Mouse (Mus musculus): ENCODE measurements around the gene Mtus2. TPM values are rescaled to one million over a fixed set of nuclear protein-coding genes. Genes with fewer than 3 reads are reported as not detected.

The Mtus2 gene
- total and polyA plus RNA-seq, 3 experiments: 0.08 TPM; not detected in 2

DNA sequence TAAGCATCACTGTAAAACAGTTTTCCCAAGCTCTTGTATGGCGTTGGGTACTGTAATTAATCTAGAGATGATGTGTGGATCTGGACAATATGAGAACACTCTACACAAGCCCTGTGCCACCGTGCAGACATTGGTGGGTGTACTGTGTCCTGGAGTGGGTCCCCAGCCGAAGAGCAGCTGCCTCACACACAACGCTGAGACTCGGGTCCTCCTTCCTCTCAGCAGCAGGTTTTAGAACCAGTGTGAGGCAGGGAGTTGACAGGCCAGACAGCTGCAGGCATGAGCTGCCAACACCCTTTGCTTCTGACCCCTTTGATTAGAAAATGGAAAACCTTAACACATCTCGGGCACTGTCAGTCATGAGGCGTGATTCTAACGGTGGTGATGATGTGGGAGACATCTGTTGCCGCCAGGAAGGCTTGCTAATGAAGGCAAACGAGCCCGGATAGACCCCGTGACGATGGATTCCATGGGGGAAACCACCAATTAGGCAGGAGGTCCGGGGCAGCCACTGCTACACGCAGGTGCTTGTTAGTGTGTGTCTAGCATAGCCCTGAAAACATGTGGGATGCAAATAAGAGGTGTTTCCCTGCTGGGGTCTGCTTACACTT lies 158.2 kb downstream of the Mtus2 start:
- Histone ChIP-seq H3K27me3 (ENCODE audit: control insufficient read depth in 1 of 2, insufficient read depth in 2 of 2, low read length in 2 of 2) (no peaks in the 10 kb centered on the region), H3K4me1 (ENCODE audit: control insufficient read depth in 1 of 2, insufficient read depth in 2 of 2, low read length in 2 of 2) (no peaks in the 10 kb centered on the region), H3K36me3 (ENCODE audit: control insufficient read depth in 1 of 2, insufficient read depth in 2 of 2, low read length in 2 of 2) (no peaks in the 10 kb centered on the region), H3K4me3 (ENCODE audit: control insufficient read depth in 1 of 2, insufficient read depth in 1 of 2, low read depth in 2 of 2, low read length in 2 of 2) (no peak overlapping the region), H3K9me3 (replicated peaks; ENCODE audit: insufficient read depth, low read length) (no peaks in the 10 kb centered on the region), H3K79me2 (ENCODE audit: control insufficient read depth, insufficient read depth, low read length, poor library complexity) (no peaks in the 10 kb centered on the region), H3K9ac (ENCODE audit: control insufficient read depth, low read depth, low read length, poor library complexity, severe bottlenecking) (no peak overlapping the region), H3K27ac (ENCODE audit: control insufficient read depth, low read depth, low read length) (no peak overlapping the region)
- DNase-seq (ENCODE audit: low read depth, low spot score): no peak
- TF ChIP-seq MAZ (IDR thresholded peaks at IDR 0.05; ENCODE audit: low read depth, low read length): no peak
- TF ChIP-seq JUND (IDR thresholded peaks at IDR 0.05; ENCODE audit: low read depth, low read length): no peak
- no peak for TF ChIP-seq TBP (IDR thresholded peaks at IDR 0.05; ENCODE audit: low read depth, low read length)
- TF ChIP-seq MYC (IDR thresholded peaks at IDR 0.05; ENCODE audit: low read depth, low read length): no peak
- TF ChIP-seq CHD1 (IDR thresholded peaks at IDR 0.05; ENCODE audit: low read depth, low read length): no peak
- TF ChIP-seq SIN3A (IDR thresholded peaks at IDR 0.05; ENCODE audit: low read length): no peak
- no peak for TF ChIP-seq USF1 (IDR thresholded peaks at IDR 0.05; ENCODE audit: low read depth, low read length)
- TF ChIP-seq MXI1 (IDR thresholded peaks at IDR 0.05; ENCODE audit: low read depth, low read length): no peak
- TF ChIP-seq BHLHE40 (IDR thresholded peaks at IDR 0.05; ENCODE audit: borderline replicate concordance, low read depth, low read length): no peak
- TF ChIP-seq POLR2AphosphoS5 (IDR thresholded peaks at IDR 0.05; ENCODE audit: borderline replicate concordance, low read depth, low read length): no peak
- TF ChIP-seq ZNF384 (IDR thresholded peaks at IDR 0.05; ENCODE audit: low read depth, low read length): no peak
- no peak for TF ChIP-seq MAFK (IDR thresholded peaks at IDR 0.05; ENCODE audit: borderline replicate concordance, low read depth, low read length)
- no peak for TF ChIP-seq UBTF (IDR thresholded peaks at IDR 0.05; ENCODE audit: borderline replicate concordance, insufficient read depth, low read depth, low read length)
- no peak for TF ChIP-seq RAD21 (IDR thresholded peaks at IDR 0.05; ENCODE audit: low read depth, low read length)
- no peak for TF ChIP-seq KAT2A (conservative IDR thresholded peaks at IDR 0.05; ENCODE audit: low read depth, low read length)
- TF ChIP-seq MAX (IDR thresholded peaks at IDR 0.05; ENCODE audit: low read length): no peak
- TF ChIP-seq NRF1 (IDR thresholded peaks at IDR 0.05; ENCODE audit: insufficient read depth, low read depth, low read length, poor library complexity, severe bottlenecking): no peak
- no peak for TF ChIP-seq MYB (IDR thresholded peaks at IDR 0.05; ENCODE audit: low read depth, low read length)
- no peak for TF ChIP-seq ZKSCAN1 (IDR thresholded peaks at IDR 0.05; ENCODE audit: low read depth, low read length)
- no peak for TF ChIP-seq EP300 (IDR thresholded peaks at IDR 0.05; ENCODE audit: low read depth in 1 of 2, low read length in 2 of 2)

- no peak overlapping the region for H3K27ac ChIP-seq (ENCODE audit: control insufficient read depth, low read depth, low read length)
- H3K9ac ChIP-seq (ENCODE audit: control insufficient read depth, low read depth, low read length, poor library complexity, severe bottlenecking): no peak overlapping the region
- no peaks in the 10 kb centered on the region for H3K9me3 ChIP-seq (replicated peaks; ENCODE audit: insufficient read depth, low read length)
- H3K4me3 ChIP-seq (ENCODE audit: control insufficient read depth in 1 of 2, insufficient read depth in 1 of 2, low read depth in 2 of 2, low read length in 2 of 2): no peak overlapping the region
- H3K79me2 ChIP-seq (ENCODE audit: control insufficient read depth, insufficient read depth, low read length, poor library complexity): no peaks in the 10 kb centered on the region
- no peaks in the 10 kb centered on the region for H3K4me1 ChIP-seq (ENCODE audit: control insufficient read depth in 1 of 2, insufficient read depth in 2 of 2, low read length in 2 of 2)
- no peak for DNase-seq (ENCODE audit: low read depth, low spot score)
- H3K27me3 ChIP-seq (ENCODE audit: control insufficient read depth in 1 of 2, insufficient read depth in 2 of 2, low read length in 2 of 2): no peaks in the 10 kb centered on the region
- no peaks in the 10 kb centered on the region for H3K36me3 ChIP-seq (ENCODE audit: control insufficient read depth in 1 of 2, insufficient read depth in 2 of 2, low read length in 2 of 2)
- TF ChIP-seq ZNF384 (IDR thresholded peaks at IDR 0.05; ENCODE audit: low read depth, low read length): no peak
- no peak for TF ChIP-seq MAZ (IDR thresholded peaks at IDR 0.05; ENCODE audit: low read depth, low read length)
- TF ChIP-seq TBP (IDR thresholded peaks at IDR 0.05; ENCODE audit: low read depth, low read length): no peak
- TF ChIP-seq RAD21 (IDR thresholded peaks at IDR 0.05; ENCODE audit: low read depth, low read length): no peak
- TF ChIP-seq CHD1 (IDR thresholded peaks at IDR 0.05; ENCODE audit: low read depth, low read length): no peak
- no peak for TF ChIP-seq ZKSCAN1 (IDR thresholded peaks at IDR 0.05; ENCODE audit: low read depth, low read length)
- TF ChIP-seq POLR2A (IDR thresholded peaks at IDR 0.05; ENCODE audit: control insufficient read depth in 1 of 2, insufficient read depth in 1 of 2, low read depth in 1 of 2, low read length in 2 of 2, poor library complexity in 1 of 2): no peak
Observed at GRCm38 (mm10) chr5:148124354-148124753, 167.2 kb downstream of the Mtus2 start.
